Mouse (Mus musculus) C2C12 (cell line): Measurements from ENCODE around the gene Bnip2. TPM values are rescaled to one million over a fixed set of nuclear protein-coding genes. Genes with fewer than 3 reads are reported as not detected.

Experiments
- H3K27me3 ChIP-seq: one replicate; pipeline ENCODE4 v1.6.1; 2011; ENCODE audit not compliant: control insufficient read depth, insufficient read depth, insufficient read length
- H3K36me3 ChIP-seq: one replicate; pipeline ENCODE4 v1.6.1; 2011; ENCODE audit not compliant: control insufficient read depth, insufficient read depth
- H3K4me3 ChIP-seq: one replicate; pipeline ENCODE4 v1.5.1; 2011; ENCODE audit warnings: mild to moderate bottlenecking, control low read depth; ENCODE audit not compliant: poor library complexity, insufficient read depth, severe bottlenecking
- H3K79me2 ChIP-seq: one replicate; pipeline ENCODE4 v1.6.1; 2011; ENCODE audit not compliant: control insufficient read depth, insufficient read depth
- H3K79me3 ChIP-seq: one replicate; pipeline ENCODE4 v1.6.1; 2011; ENCODE audit warnings: low read depth, control low read depth
- H3ac ChIP-seq: one replicate; pipeline ENCODE3; 2011; ENCODE audit warnings: low read depth; ENCODE audit not compliant: control insufficient read depth, insufficient read length
- CEBPB ChIP-seq: IDR thresholded peaks from one replicate; pipeline ENCODE4 v1.6.1; 2011; ENCODE audit warnings: low read depth, mild to moderate bottlenecking, control low read depth, moderate library complexity
- CTCF ChIP-seq: IDR thresholded peaks from one replicate; pipeline ENCODE4 v1.5.1; 2011; ENCODE audit not compliant: control insufficient read depth, insufficient read depth, insufficient read length
- FOSL1 ChIP-seq: IDR thresholded peaks from one replicate; pipeline ENCODE4 v1.8.0; 2011; ENCODE audit warnings: mild to moderate bottlenecking, low read length; ENCODE audit not compliant: poor library complexity, insufficient read depth, severe bottlenecking
- MAX ChIP-seq: IDR thresholded peaks from one replicate; pipeline ENCODE4 v1.6.1; 2011; ENCODE audit warnings: mild to moderate bottlenecking, control low read depth
- MYOD1 ChIP-seq: IDR thresholded peaks from one replicate; pipeline ENCODE4 v1.6.1; 2011; ENCODE audit warnings: low read depth; ENCODE audit not compliant: control insufficient read depth, insufficient read length
- MYOG ChIP-seq: IDR thresholded peaks from one replicate; pipeline ENCODE4 v1.6.1; 2011; ENCODE audit not compliant: control insufficient read depth, insufficient read length; ENCODE audit errors: extremely low read depth
- USF1 ChIP-seq: IDR thresholded peaks from one replicate; pipeline ENCODE4 v1.6.1; 2011; ENCODE audit warnings: low read depth, mild to moderate bottlenecking, control low read depth, moderate library complexity
- long read RNA-seq, 2 experiments: library from polyadenylated mRNA; unstranded; transcript quantifications; one replicate each; pipeline ENCODE4 v2.0.0; 2019 to 2020
- polyA plus RNA-seq: library from polyadenylated mRNA; unstranded; fragments of >200 nt; fragmentation: generic; extraction: Trizol; gene quantifications from one replicate; pipeline ENCODE4 v1.2.1, GENCODE M21; 2012; ENCODE audit warnings: missing spikeins

The Bnip2 gene
- 104 TPM for polyA plus RNA-seq
- long read RNA-seq, experiment 1, transcript Bnip2-201 (11 exons, 2,464 nt), result minor isoform, 52 of 175 reads
- long read RNA-seq, experiment 1, transcript Bnip2-203 (9 exons, 1,465 nt), result minor isoform, 7 of 175 reads
- long read RNA-seq, experiment 1, transcript Bnip2-202 (10 exons, 2,328 nt), result major isoform, 96 of 175 reads
- long read RNA-seq, experiment 1, partial matches to known transcripts, result 3 of 175 reads
- long read RNA-seq, experiment 1, other reads (novel, unspliced or antisense), result 15 of 175 reads
- long read RNA-seq, experiment 2, transcript Bnip2-202 (10 exons, 2,328 nt), result major isoform, 927 of 1,256 reads
- long read RNA-seq, experiment 2, transcript Bnip2-203 (9 exons, 1,465 nt), result minor isoform, 14 of 1,256 reads
- long read RNA-seq, experiment 2, transcript Bnip2-201 (11 exons, 2,464 nt), result minor isoform, 246 of 1,256 reads
- long read RNA-seq, experiment 2, partial matches to known transcripts, result 9 of 1,256 reads
- long read RNA-seq, experiment 2, other reads (novel, unspliced or antisense), result 59 of 1,256 reads

GRCm38 (mm10) chr9:69989303-69990121 is at the start of gene Bnip2:
TSS of gene Bnip2 (plus strand) at chr9:69989466.
- Histone ChIP-seq H3K27me3 (no peaks in the 10 kb centered on the region), H3ac (peak within 1 kb of the TSS; percentile 90), H3K36me3 (peaks cover 11% of the 10 kb centered on the region), H3K79me3 (peaks cover 43% of the 10 kb centered on the region), H3K79me2 (peaks cover 52% of the 10 kb centered on the region), H3K4me3 (peak within 1 kb of the TSS; percentile 81)
- TF ChIP-seq CTCF, result no peak

DNA sequence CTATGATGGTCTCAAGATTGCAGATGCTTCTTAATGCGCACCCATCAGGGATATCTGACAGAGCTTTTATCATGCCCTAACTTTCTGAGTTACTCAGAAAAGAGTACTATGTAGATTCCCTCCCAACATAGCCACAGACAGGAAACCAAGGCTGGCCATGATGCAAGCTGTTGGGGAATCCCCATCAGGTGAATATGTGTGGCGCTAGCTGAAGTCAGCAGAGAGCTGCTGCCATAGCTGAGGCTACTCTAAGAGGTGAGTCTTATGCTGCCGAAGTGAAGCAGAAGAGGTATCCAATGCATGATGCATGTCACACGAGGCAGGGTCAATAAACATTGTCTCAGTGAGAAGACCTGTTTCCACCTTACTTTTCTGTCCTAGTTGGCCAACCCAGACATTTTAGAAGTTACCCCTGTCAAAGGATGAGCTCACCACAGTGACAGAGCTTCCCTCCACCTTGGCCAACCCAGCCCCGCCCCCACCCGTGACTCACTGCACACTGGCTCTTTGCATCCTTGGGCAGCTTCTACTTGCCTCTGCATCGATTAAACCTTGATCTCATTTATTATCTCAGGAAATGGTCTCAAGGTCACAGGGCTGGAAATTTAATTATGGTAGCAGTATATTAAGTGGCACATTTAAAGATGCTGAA is 48.3 kb upstream of the Bnip2 start:
- no peak for TF ChIP-seq MYOG
- TF ChIP-seq MAX, result no peak
- no peak for TF ChIP-seq FOSL1
- no peak for TF ChIP-seq CTCF
- TF ChIP-seq USF1, result no peak
- no peak for TF ChIP-seq CEBPB
- TF ChIP-seq MYOD1, result no peak
- no peaks in the 10 kb centered on the region for H3K79me3 ChIP-seq
- H3K79me2 ChIP-seq, result no peaks in the 10 kb centered on the region
- no peak overlapping the region for H3ac ChIP-seq
- H3K27me3 ChIP-seq, result peaks cover 34% of the 10 kb centered on the region
- H3K36me3 ChIP-seq, result no peaks in the 10 kb centered on the region
- no peak overlapping the region for H3K4me3 ChIP-seq

DNA sequence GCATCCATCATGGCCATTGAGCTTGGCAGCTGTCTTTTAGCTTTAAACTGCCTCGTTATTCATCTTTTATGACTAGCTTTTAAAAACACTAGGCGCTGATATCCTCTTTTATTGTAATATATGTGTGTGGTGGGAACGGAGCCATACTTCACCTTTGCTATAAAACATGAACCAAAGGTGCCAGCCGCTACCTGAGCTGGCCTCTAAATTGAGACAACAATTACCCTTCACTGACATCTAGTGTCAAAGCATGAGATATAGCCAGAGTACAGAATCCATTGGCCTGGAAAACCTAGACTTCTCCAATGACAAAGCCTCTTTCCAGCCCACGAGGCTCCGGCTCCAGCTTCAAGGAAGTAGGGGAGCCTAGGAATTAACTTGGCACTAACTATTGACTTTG is 47.7 kb upstream of the Bnip2 start:
- no peak for TF ChIP-seq MYOG
- TF ChIP-seq USF1, result no peak
- TF ChIP-seq MYOD1, result no peak
- TF ChIP-seq FOSL1, result no peak
- TF ChIP-seq CEBPB, result no peak
- no peak for TF ChIP-seq MAX
- no peak for TF ChIP-seq CTCF
- H3K79me3 ChIP-seq, result no peaks in the 10 kb centered on the region
- no peak overlapping the region for H3ac ChIP-seq
- no peaks in the 10 kb centered on the region for H3K36me3 ChIP-seq
- H3K79me2 ChIP-seq, result no peaks in the 10 kb centered on the region
- no peak overlapping the region for H3K4me3 ChIP-seq
- H3K27me3 ChIP-seq, result peaks cover 31% of the 10 kb centered on the region

DNA sequence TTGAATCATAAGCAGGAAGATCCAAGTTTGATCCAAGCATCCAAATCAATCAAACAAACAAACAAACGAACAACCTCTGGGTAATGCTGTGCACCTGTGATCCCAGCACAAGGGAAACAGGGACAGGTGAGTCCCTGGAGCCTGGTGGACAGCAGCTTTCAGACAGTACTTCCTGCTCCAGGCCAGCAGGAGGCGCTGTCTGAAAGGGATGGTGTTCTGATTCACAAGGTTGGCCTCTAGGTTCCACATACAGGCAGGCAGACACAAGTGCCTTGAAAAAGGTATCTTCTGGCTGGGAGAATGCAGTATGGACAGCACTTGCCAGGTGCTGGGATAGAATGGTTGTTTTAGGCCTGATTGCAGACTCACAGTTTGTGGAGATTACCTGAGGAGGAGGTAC is 40.3 kb upstream of the Bnip2 start:
- Histone ChIP-seq H3K79me2 (no peaks in the 10 kb centered on the region), H3ac (no peak overlapping the region), H3K36me3 (no peaks in the 10 kb centered on the region), H3K27me3 (peaks cover 12% of the 10 kb centered on the region), H3K4me3 (no peak overlapping the region), H3K79me3 (no peaks in the 10 kb centered on the region)
- TF ChIP-seq MYOD1 (no peak), CTCF (peak; percentile 14)

DNA sequence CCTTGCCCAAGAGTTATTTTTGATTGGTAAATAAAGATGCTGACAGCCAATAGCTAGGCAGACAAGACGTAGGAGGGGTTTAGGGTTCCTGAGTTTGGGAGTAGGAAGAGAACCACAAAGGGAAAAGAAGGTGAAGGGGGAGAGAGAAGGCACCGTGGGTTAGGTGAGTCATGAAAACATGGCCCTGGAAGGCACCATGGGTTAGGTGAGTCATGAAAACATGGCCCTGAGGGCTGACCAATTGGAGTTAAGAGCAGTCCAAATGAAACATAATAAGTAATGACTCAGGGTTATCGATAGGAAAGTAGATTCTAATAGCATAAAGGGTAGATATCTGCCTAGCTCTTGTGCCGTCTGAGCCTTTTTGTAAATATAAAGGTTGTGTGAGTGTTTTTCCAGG is 39.6 kb upstream of the Bnip2 start:
- H3K79me3 ChIP-seq, result no peaks in the 10 kb centered on the region
- H3K36me3 ChIP-seq, result no peaks in the 10 kb centered on the region
- H3K27me3 ChIP-seq, result peaks cover 12% of the 10 kb centered on the region
- TF ChIP-seq MAX (no peak), CEBPB (no peak), MYOG (no peak), CTCF (no peak), USF1 (no peak), MYOD1 (no peak), FOSL1 (no peak)
- H3K4me3 ChIP-seq, result no peak overlapping the region
- H3ac ChIP-seq, result no peak overlapping the region
- H3K79me2 ChIP-seq, result no peaks in the 10 kb centered on the region
